In genomic region chrX:98890406-98891116, GRCm38 (mm10) we compare ENCODE assay signal across 8 mouse cellular contexts. TPM values are rescaled to one million over a fixed set of nuclear protein-coding genes. Genes with fewer than 3 reads are reported as not detected.
DNase-seq lines count a peak whose midpoint lies in the region; ATAC-seq and TF ChIP-seq lines count a peak whose summit lies in the region.

Gene Ophn1, minus strand, starts transcription at chrX:98891025.

- 12% methylated on average over 48 of the region's 48 CpGs for WGBS in hindbrain, embryonic 10.5 days
- WGBS in lung, embryonic 15.5 days, result 11% methylated on average over 47 of the region's 48 CpGs

- DNase-seq in Patski (ENCODE audit: low read depth, low spot score), result no peak
- peak; percentile 78 for DNase-seq in cerebellum, adult 9-11 months
- DNase-seq in frontal cortex, postnatal 10 days (ENCODE audit: low spot score in 2 of 2), result peak; percentile 63 to 73
- DNase-seq in hindbrain, embryonic 10.5 days (ENCODE audit: low spot score), result peak; percentile 62
- peak; percentile 66 to 73 for DNase-seq in layer of hippocampus, postnatal 10 days (ENCODE audit: low spot score in 2 of 2)
- peak; percentile 46 for DNase-seq in ovary, postnatal 14 days (ENCODE audit: low spot score)

- no peaks in the 10 kb centered on the region for H3K9me3 ChIP-seq in hindbrain, embryonic 10.5 days
- H3K9me3 ChIP-seq in lung, embryonic 15.5 days, result no peaks in the 10 kb centered on the region

- H3K4me3 ChIP-seq in hindbrain, embryonic 10.5 days, result peak within 1 kb of the TSS; percentile 65
- peak within 1 kb of the TSS; percentile 49 for H3K4me3 ChIP-seq in lung, embryonic 15.5 days

- in situ Hi-C loops in Patski (cut with MboI; ENCODE audit: low pct_unique_long_range_greater_than_20kb), result no loop called here

- peak within 1 kb of the TSS; percentile 59 for H3K4me2 ChIP-seq in lung, embryonic 15.5 days

- CTCF ChIA-PET in Patski (lab: Charles Lee), result no interaction called here

- no peaks in the 10 kb centered on the region for H3K36me3 ChIP-seq in hindbrain, embryonic 10.5 days
- H3K36me3 ChIP-seq in lung, embryonic 15.5 days, result no peaks in the 10 kb centered on the region

- H3K27me3 ChIP-seq in Patski, result peaks cover 11% of the 10 kb centered on the region
- H3K27me3 ChIP-seq in hindbrain, embryonic 10.5 days (ENCODE audit: insufficient read depth, poor library complexity, severe bottlenecking), result peaks cover 24% of the 10 kb centered on the region
- peaks cover 13% of the 10 kb centered on the region; the same call in 1 of the 2 replicates for H3K27me3 ChIP-seq in lung, embryonic 15.5 days

- POLR2A ChIA-PET in Patski (lab: Charles Lee), result no interaction called here

- H3K27ac ChIP-seq in hindbrain, embryonic 10.5 days, result peak within 1 kb of the TSS; percentile 86
- H3K27ac ChIP-seq in lung, embryonic 15.5 days, result peak within 1 kb of the TSS; percentile 68

- no peak for TF ChIP-seq CTCF in Patski (IDR thresholded peaks at IDR 0.05)

- peak; percentile 93 for ATAC-seq in Patski
- peak; percentile 95 for ATAC-seq in lung, embryonic 15.5 days (ENCODE audit: borderline replicate concordance, extremely low read depth, low FRiP score, low TSS enrichment)
- ATAC-seq in CD4-positive, CD25-positive, alpha-beta regulatory T cell, adult 4 months, result no peak

- H3K4me1 ChIP-seq in hindbrain, embryonic 10.5 days (replicated peaks), result no peaks in the 10 kb centered on the region
- no peaks in the 10 kb centered on the region for H3K4me1 ChIP-seq in lung, embryonic 15.5 days

- H3K9ac ChIP-seq in lung, embryonic 15.5 days, result peak within 1 kb of the TSS; percentile 41

RNA-seq across cellular contexts. Expression of gene Ophn1, which starts in this region (rescaled TPM):
- 12.6 TPM for polyA plus RNA-seq in Patski (2021)
- 15.6 and 20.9 TPM in 2 replicates for polyA plus RNA-seq in hindbrain, embryonic 10.5 days (2016; fragmentation: Nextera tagmentation; extraction: Ambion mirVana)
- 10 to 100 TPM; 38.1 to 40.3 TPM for total RNA-seq in layer of hippocampus, postnatal 10 days (2021)
- 16.8 and 17.8 TPM in 2 replicates for polyA plus RNA-seq in lung, embryonic 15.5 days (2015; fragmentation: Nextera tagmentation; extraction: Ambion mirVana)
- under 1 TPM in 1 of 2 experiments, not detected in 1; 0.07 TPM for polyA plus RNA-seq in CD4-positive, CD25-positive, alpha-beta regulatory T cell, adult 4 months (2017; shearing (Covaris generic))

Comparison
In these comparisons a context has a peak if more than half of its experiments do, and no peak if none do; other contexts are left out.
1. RNA of gene Ophn1 (polyA plus RNA-seq): 15.6 to 20.9 TPM in hindbrain, embryonic 10.5 days, 16.8 to 17.8 TPM in lung, embryonic 15.5 days and 12.6 TPM in Patski (single experiment); 0.07 TPM in CD4-positive, CD25-positive, alpha-beta regulatory T cell, adult 4 months; every median in the first group is over 10 times any median in the second.